Mouse (Mus musculus) fat pad, adult 2 months (tissue): ENCODE measurements around the gene Sdc1.

Source experiments
- DNase-seq: peaks from one replicate; pipeline ENCODE4 v3.0.0-alpha.2; 2011; ENCODE audit warnings: low read depth, low spot score; ENCODE audit errors: extremely low read depth

Gene Sdc1

DNA sequence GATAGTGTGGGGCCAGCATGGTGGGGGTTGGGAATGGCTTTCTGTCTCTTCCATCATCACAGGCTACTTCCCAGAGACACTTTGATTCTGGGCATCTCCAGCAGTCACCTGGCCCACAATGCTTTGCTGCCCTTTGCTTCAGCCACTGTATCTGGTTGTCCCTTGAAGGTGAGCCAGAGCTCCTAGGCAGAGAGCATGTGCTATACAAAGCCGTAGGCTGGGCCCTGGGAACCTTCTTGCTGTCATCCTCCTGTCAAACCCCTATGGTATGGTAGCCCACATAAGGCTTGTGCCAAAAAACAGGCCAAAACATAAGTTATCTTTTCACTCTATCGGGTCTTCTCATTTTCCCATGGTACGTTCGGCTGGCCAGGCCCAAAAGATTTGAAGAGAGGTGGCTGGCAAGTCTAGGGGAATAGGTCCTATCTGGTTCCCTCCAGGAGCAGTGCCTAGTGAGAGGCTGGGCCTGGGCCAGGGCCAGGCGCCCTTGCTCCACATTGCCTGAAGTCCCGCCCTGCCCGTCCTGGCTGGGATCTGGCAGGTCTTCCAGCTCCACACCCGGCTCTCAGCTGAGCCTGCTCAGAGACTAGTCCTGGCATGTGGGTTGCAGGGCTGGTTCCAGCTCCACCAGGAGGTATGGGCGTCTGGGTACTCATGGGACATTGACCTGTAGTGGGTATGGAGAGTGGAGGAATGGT is 10.7 kb downstream of the Sdc1 start:
- DNase-seq: no peak

DNA sequence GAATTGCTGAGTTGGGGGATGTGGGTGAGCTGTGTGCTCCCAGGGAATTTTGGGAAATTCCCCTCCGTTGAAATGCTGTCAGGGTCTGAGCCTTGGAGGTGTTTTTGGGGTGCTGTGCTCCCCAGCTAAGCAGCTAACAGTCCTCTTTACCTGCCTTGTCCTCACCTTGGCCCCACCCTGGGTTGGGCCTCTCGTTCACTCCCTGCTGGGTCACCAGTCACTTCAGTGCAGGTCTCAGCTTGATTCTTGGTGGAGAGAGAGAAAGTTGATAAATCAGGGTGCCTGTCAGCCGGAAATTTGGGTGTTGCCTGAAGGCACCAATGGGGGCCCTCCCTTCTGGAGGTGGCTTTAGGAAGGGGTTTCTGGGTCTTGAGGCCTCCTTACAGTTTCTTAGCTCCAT is 11.4 kb downstream of the Sdc1 start:
- DNase-seq: no peak

DNA sequence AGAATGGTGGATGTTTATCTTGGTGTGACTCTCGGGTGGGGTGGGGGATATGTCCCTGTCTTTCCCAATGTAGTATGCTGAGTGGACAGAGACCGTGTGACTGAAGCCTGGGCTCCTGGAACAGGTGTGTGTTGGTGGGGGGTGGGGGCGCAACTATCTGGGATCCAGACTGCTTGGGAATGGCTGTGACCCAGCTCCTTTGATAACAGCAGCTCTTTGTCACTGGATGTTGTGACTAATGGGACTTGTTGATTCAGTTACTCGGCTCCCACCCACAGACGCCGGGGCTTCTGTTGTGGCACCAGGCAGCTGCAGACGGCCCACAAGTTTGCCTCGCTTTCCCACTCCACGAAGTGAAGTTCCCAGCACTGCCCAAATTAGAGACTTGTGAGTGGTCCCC is 13.1 kb downstream of the Sdc1 start:
- no peak for DNase-seq

DNA sequence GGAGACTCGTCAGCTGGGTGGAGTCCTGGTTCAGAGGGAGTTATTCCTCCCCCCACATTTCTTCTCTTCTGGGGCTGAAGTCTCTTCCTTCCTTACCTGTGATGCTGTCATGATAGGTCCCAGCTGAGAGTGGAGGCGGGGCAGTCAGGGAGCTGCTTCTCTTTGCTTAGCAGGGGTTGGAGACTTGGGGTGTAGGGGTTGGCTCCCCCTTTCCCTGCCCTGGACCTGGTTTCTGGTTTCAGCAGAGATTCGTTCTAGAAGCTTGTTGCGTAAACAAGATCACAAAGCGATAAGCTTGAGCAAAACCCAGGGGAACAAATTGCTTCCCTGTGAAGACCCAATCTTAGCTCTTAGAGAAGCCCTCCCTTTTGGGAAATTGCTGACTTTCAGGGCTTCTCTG is 15.4 kb downstream of the Sdc1 start:
- no peak for DNase-seq

DNA sequence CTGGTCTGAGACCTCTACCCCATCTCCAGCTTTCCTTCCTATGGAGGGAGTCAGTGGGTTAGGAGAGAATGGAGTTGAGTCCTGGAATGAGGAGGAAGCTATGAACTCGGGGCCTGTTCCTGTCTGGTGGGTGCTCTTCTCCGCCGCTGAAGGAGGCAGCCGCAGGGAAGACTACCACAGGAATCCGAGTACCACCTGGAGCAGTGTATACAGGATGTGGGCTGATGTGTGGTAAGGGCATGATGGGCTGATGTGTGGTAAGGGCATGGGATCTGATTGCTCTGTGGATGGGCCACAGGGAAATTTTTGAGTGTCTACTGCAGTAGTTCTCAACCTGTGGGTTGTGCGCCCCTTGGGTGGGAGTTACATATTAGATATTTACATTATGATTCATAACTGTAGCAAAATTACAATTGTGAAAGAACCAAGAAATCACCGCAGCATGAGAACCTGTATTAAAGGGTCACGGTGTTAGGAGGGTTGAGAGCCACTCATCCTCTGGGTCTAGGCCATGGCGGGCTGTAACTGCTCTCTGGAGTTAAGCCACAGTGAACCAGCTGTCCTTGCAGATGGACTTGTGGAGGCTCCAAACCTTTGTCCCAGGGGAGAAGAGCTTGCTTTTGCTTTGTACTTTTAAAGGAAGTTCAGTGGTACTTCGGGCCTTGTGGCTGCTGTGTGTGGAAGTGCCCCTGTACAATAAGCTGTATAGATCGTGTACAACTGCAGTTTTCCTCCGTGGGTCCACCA is 16.0 kb downstream of the Sdc1 start:
- DNase-seq: no peak

GRCm38 (mm10) chr12:8788469-8788868 is 17.3 kb downstream of the Sdc1 start:
- no peak for DNase-seq

- no peak for DNase-seq
Measured at GRCm38 (mm10) chr12:8790615-8791014, 19.5 kb downstream of the Sdc1 start.

GRCm38 (mm10) chr12:8793410-8794051 is 22.4 kb downstream of the Sdc1 start:
- no peak for DNase-seq

- no peak for DNase-seq
Measured at GRCm38 (mm10) chr12:8797936-8798335, 26.8 kb downstream of the Sdc1 start.

DNA sequence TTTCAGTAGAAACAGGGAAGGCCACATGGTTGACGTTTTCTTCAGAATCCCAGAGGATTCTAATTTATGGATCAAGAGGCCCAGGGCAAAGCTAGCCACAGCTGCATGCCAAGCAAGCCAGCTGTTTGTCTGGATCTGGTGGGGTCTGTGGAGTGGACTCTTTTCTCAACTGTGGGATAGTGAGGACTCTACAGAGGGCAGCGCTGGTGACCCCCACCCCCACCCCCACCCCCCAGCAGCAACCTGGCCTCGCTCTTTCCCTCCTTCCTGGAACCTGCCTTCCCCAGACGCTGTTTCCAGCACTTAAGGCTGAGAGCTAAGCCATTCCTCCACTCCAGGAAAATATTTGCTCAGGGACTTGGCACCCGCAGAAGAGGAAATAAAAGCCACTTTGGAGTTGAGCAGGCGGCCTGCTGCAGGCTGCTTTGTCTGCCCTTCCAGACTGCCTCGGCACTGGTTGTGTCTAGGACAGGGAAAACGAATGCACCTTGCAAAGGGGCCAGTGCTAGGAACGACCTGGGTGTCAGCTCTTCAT is 27.4 kb downstream of the Sdc1 start:
- no peak for DNase-seq

- no peak for DNase-seq
Measured at GRCm38 (mm10) chr12:8803421-8804076, 32.4 kb downstream of the Sdc1 start.

GRCm38 (mm10) chr12:8804077-8804456 is 32.9 kb downstream of the Sdc1 start:
- no peak for DNase-seq

- no peak for DNase-seq
Measured at GRCm38 (mm10) chr12:8804934-8805722, 34.0 kb downstream of the Sdc1 start.

DNA sequence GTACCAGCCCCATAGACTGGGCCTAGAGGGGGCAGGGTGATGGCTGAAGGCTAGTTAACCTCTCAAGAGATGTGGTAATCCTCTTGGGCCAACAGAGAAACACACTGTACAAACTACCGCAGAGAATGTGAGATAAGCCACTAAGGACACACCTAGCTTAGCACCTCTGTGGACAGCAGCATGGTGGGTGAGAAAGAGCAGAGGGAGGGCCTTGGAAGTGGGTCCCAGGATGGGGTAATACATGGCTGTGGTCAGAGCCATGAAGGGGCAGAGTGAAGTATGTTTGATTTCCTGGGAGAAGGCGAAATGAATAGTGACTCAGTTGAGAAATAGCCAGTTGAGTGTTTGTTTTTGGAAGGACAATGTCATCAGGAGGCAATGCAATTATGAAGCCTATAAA is 38.0 kb downstream of the Sdc1 start:
- DNase-seq: no peak

GRCm38 (mm10) chr12:8809626-8810025 is 38.5 kb downstream of the Sdc1 start:
- DNase-seq: no peak

GRCm38 (mm10) chr12:8810966-8811365 is 39.8 kb downstream of the Sdc1 start:
- DNase-seq: no peak

- no peak for DNase-seq
Measured at GRCm38 (mm10) chr12:8811441-8811871, 40.3 kb downstream of the Sdc1 start.

DNA sequence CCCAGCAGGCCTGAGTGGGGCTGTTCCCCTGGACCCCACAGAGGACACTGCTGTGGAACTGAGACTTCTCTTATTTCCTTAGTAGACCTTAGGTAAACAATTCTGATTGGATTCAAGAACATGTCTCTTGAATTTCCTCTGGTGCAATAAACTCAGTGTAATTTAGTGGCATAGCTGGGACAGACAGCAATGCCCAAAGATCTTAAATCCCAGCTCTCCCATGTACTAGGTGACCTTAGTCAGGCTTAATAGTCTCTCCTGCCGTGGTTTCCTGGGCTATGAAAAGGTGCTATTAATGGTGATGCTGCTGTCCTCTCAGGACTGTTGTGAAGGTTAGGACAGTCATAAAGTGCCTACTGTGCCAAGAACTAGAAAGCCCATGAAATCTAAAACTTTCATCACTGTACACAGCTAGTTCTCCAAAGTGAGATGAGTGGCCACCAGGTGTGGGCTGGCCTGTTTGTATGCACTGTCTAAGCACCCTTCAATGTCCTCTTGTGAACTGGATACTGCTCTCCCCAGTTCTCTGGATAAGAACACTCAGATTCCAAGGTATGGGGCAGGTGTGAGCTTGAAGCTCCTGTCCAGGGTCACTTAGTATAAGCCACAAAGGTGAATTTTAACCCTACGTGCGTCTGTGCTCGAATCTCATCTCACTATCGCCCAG is 40.9 kb downstream of the Sdc1 start:
- DNase-seq: no peak

GRCm38 (mm10) chr12:8817467-8818232 is 46.5 kb downstream of the Sdc1 start:
- DNase-seq: no peak
